Mouse (Mus musculus): ENCODE measurements around the gene Ubald1.

The Ubald1 gene

GRCm38 (mm10) chr16:4866101-4866695 lies 13.9 kb downstream of the Ubald1 start:
- no peak for DNase-seq

DNA sequence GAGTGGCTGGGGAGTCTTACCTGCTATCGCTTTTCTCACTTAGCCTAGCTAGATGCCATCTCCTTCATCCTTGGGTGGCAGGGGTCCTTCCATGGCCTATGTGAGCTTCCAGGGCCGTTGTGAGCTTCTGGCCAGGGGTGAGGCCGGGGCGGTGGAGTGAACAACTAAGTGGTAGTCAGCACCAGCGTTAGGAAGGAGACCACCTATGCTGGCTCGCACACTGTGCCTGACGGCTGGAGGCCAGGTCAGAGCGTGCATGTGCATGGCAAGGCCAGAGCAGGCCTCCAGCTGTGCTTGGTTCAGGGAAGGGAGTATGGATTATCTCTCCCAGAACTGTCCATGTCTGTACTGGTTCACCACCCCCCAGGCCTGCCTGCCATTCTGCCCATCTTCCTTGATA lies 16.4 kb downstream of the Ubald1 start:
- peak; percentile 92 for DNase-seq

- peak; percentile 98 for DNase-seq
These were observed 17.1 kb downstream of the Ubald1 start for GRCm38 (mm10) chr16:4862863-4863483.

GRCm38 (mm10) chr16:4861392-4861791 lies 18.7 kb downstream of the Ubald1 start:
- peak; percentile 93 for DNase-seq

DNA sequence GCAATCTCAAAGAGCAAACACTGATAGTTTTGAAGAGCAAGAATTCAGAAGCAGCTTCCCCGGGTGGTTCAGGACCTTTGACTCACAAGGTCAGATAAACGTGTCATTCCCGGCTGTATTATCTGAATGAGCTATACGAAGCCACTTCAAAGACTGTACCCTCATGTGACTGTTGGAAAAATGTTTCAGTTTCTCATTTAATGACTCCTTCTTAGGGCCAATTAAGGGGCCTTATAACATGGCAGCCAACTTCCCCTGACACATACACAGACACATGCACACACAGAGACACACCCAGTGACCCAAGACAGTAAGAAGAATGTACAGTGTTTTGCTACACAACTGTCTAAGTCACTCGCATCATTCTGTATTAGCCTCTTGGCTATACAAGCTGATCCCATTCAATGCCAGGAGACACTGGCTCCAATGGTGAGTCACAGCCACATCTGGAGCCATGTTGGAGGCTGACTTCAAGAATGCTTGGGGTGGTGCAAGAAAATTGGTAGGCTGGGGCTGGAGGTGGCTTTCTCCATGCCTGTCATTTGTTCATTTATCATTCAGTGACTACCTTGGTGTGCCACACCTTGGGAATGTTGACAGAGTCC lies 25.0 kb downstream of the Ubald1 start:
- DNase-seq = peak; percentile 79

GRCm38 (mm10) chr16:4850938-4851628 lies 29.0 kb downstream of the Ubald1 start:
- DNase-seq = peak; percentile 89

- DNase-seq = peak; percentile 95
These were observed 29.8 kb downstream of the Ubald1 start for GRCm38 (mm10) chr16:4850361-4850760.

GRCm38 (mm10) chr16:4848090-4848489 lies 32.0 kb downstream of the Ubald1 start:
- no peak for DNase-seq

- no peak for DNase-seq
These were observed 33.1 kb downstream of the Ubald1 start for GRCm38 (mm10) chr16:4847041-4847440.

- DNase-seq = peak; percentile 91
These were observed 39.9 kb downstream of the Ubald1 start for GRCm38 (mm10) chr16:4840231-4840630.

DNA sequence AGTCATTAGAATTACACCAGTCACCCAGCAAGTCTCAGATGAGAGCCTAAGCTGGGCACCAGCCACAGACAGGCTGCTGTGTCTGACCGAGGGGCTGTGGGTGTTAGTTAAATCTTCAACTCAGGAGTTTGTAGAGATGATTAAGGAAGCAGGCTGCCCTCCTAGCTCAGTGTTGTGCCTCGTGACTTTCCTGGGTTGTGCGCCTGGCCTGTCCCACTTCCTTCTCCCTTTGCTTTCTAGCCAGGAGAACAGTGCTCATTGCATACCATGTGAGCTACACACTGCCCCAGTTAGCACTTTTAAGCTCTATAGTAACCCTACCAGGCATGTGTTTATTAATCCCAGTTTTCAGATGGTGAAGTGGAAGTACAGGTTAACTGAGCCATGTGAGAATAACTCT lies 40.6 kb downstream of the Ubald1 start:
- DNase-seq = peak; percentile 94

DNA sequence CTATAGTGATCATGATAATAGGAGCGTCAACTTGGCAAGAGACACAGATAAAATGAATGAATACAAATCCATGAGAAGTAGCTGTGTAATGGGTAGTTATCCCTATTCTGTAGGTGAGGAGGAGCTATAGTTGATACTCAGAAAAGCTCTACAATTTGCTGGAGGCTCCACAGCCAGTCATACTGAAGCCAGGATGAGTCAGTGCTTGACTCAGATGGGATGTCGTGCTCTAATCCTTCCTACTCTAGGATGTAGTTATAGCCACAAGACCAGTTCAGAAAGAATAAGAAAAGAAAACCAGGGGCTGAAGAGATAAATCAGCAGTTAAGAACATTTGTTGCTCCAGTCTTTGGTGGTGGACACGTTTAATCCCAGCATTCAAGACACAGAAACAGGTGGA lies 42.5 kb downstream of the Ubald1 start:
- no peak for DNase-seq

DNA sequence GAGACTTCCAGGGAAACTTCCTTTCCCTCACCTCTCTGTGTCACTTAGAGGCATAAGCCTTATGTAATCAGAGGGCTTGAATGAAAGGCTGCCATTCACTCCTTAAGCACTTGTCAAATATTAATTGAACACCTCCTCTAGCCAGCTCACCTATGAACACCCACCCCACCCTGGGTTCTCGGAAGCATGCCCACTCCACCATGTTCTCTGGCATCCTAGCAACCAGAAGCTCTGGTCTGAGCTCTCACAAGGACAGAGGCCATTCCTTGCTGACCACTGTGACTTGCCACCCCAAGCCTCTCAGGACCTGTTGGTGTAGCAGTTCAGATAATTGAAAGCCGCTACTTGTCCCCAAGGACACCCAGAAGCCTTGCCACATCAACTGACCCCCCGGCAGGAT lies 44.9 kb downstream of the Ubald1 start, which contains the start of gene 4930562C15Rik:
TSS of gene 4930562C15Rik (plus strand) at position 226 of the 400 bp plus-strand sequence.
- peak; percentile 76 for DNase-seq

DNA sequence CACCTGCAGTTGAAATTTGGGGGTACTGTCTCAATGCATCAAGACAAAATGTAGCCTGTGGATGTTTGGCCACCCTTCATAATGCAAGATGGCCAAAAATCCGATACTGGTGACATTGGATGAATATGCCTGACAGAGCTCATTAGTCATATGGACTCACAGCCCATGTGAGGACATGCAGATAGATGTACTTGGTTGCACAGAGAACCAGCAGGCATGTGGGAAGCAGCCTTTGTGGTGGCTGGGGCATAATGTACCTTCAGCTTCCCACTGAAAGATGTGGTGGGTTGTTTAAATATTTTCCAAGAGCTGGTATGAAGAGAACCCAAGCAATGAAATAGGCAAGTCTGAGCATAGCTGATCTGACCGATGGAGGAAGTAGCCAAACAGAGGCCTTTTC lies 46.3 kb downstream of the Ubald1 start:
- peak; percentile 75 for DNase-seq

- DNase-seq = peak; percentile 58
These were observed 48.3 kb downstream of the Ubald1 start for GRCm38 (mm10) chr16:4831650-4832419.

DNA sequence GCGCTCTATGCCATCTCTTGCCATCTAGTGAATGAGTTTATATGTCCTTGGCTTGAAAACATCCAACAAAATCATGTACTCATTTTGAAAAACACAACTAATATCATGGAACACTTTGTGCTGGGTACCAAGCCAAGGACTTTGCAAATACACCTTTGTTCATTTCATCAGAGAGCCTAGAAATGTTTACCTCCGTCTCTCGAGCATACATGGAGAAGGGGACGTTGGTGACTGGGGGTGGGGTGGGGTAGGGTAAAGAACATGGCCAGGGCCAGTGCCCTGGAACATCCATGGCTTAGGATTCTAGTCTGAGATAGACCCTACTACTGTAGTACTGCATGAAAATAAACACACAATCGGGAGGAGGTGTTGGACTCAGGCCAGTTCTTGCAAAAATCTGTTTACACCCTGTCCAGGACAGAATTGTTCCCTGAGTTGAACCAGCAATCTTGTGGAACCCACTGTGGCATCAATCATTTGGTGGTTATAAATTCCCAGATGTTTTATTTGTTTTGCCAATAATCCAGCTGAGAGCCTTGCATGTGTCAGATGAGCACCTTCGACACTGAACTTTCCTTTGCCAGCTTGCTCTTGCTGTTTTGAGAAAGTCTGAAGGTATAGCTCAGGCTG lies 50.7 kb downstream of the Ubald1 start:
- DNase-seq = peak; percentile 13

DNA sequence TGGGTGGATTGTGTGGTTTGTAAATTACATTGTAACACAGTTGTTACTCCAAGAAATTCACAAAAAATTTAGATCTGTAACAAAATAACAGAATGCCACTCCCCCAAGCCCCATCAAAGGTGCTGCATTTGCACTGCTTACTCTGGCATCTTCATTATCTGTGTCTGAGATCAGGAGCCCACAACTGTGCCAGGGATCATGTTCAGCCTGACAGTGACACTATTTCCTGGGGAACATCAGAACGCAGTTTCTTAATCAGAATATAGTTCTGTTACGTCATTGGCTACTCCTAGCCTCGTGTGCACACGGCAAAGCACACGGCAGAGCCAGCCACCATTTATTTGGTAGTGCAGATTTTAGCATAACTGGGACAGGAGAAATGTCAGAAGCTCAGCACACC lies 52.5 kb downstream of the Ubald1 start:
- DNase-seq = peak; percentile 4

Data from heart, adult 11 months (tissue).